ENCODE assay signal across 8 mouse cellular contexts in the genomic region with DNA sequence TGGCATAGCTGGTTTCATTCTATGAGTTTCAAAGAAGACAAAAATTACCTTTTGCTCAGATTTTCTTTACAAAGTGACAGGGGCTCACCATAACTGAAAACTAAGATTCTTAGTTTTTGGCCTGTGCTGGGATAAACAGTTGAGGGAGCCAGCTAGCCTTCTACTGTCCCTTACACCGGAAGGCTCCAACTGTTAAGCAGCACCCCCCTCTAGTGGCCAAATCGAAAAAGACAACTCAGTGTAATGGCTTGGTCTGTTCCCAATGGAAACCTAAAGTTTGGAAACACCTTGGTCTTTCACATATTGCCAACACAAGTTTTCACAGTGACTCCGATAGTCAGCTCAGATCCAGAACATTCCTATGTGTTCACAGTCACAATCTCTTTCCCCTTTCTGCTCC.
DNase-seq lines count a peak whose midpoint lies in the region; ATAC-seq and TF ChIP-seq lines count a peak whose summit lies in the region.

No protein-coding gene starts in this region.

- DNase-seq in brain, embryonic 18.5 days (ENCODE audit: low read depth, low spot score), result peak; percentile 52
- peak; percentile 59 for DNase-seq in fibroblast of lung, adult 2 months (ENCODE audit: low read depth)
- DNase-seq in heart, postnatal 14 days, result peak; percentile 80 to 91
- peak; percentile 68 to 92 for DNase-seq in kidney, postnatal 36 days
- DNase-seq in lung, adult 18-20 months, result peak; percentile 69 to 70
- DNase-seq in testis, postnatal 10 days (ENCODE audit: low spot score), result peak; percentile 90

- peak; percentile 61 for TF ChIP-seq CTCF in ES-Bruce4 (IDR thresholded peaks at IDR 0.05; ENCODE audit: low read depth, low read length)

- H3K27ac ChIP-seq in ES-Bruce4 (ENCODE audit: insufficient read depth, low read length), result no peak overlapping the region
- no peak overlapping the region for H3K27ac ChIP-seq in neural tube, embryonic 15.5 days (replicated peaks)

- no peak overlapping the region for H3K4me3 ChIP-seq in ES-Bruce4 (ENCODE audit: low read depth, low read length)
- no peak overlapping the region for H3K4me3 ChIP-seq in neural tube, embryonic 15.5 days (replicated peaks)

- ATAC-seq in neural tube, embryonic 15.5 days (ENCODE audit: low FRiP score), result peak; percentile 88; the same call in 1 of the 2 replicates

- no peaks in the 10 kb centered on the region for H3K9me3 ChIP-seq in ES-Bruce4 (replicated peaks; ENCODE audit: control insufficient read depth, insufficient read depth, low read length, poor library complexity, severe bottlenecking)
- H3K9me3 ChIP-seq in neural tube, embryonic 15.5 days (replicated peaks), result no peaks in the 10 kb centered on the region

- H3K9ac ChIP-seq in ES-Bruce4 (ENCODE audit: low read depth, poor library complexity, severe bottlenecking), result no peak overlapping the region
- H3K9ac ChIP-seq in neural tube, embryonic 15.5 days (replicated peaks), result no peak overlapping the region

- TF ChIP-seq EP300 in ES-Bruce4 (IDR thresholded peaks at IDR 0.05; ENCODE audit: insufficient read depth, low read depth, low read length), result no peak

- H3K4me2 ChIP-seq in neural tube, embryonic 15.5 days, result no peak overlapping the region

- no peaks in the 10 kb centered on the region for H3K36me3 ChIP-seq in ES-Bruce4 (ENCODE audit: control insufficient read depth, insufficient read depth, low read length, poor library complexity, severe bottlenecking)
- no peaks in the 10 kb centered on the region for H3K36me3 ChIP-seq in neural tube, embryonic 15.5 days

- H3K27me3 ChIP-seq in ES-Bruce4 (ENCODE audit: control insufficient read depth, insufficient read depth, low read length, poor library complexity, severe bottlenecking), result no peaks in the 10 kb centered on the region
- no peaks in the 10 kb centered on the region for H3K27me3 ChIP-seq in neural tube, embryonic 15.5 days (replicated peaks)

- WGBS in neural tube, embryonic 15.5 days, result 16% methylated on average over 3 of the region's 3 CpGs

- TF ChIP-seq POLR2A in ES-Bruce4 (IDR thresholded peaks at IDR 0.05; ENCODE audit: insufficient read depth, low read length), result no peak

- intact Hi-C loops in heart, postnatal 14 days (cut with DNase I), result loop anchor here (1.0 to 10.0 kb wide), 2 partner anchors 518 to 1798 kb away; no protein-coding TSS in a partner anchor

- no peaks in the 10 kb centered on the region for H3K4me1 ChIP-seq in ES-Bruce4 (ENCODE audit: control insufficient read depth, insufficient read depth, low read length)
- no peaks in the 10 kb centered on the region for H3K4me1 ChIP-seq in neural tube, embryonic 15.5 days
